Mouse (Mus musculus) C3H10T1/2 (cell line): ENCODE data around the gene Ccdc136. TPM values are rescaled to one million over a fixed set of nuclear protein-coding genes. Genes with fewer than 3 reads are reported as not detected.

Source experiments
- polyA plus RNA-seq, 2 experiments: library from polyadenylated mRNA; unstranded; fragments of >200 nt; fragmentation: generic; extraction: Trizol; gene quantifications; one replicate each; pipeline ENCODE4 v1.2.1; 2012; ENCODE audit warnings: missing spikeins in 2 of 2

Gene Ccdc136
- 10 to 100 TPM in 1 of 2 experiments, 1 to 10 TPM in 1; 9.7 to 26.6 TPM for polyA plus RNA-seq

DNA sequence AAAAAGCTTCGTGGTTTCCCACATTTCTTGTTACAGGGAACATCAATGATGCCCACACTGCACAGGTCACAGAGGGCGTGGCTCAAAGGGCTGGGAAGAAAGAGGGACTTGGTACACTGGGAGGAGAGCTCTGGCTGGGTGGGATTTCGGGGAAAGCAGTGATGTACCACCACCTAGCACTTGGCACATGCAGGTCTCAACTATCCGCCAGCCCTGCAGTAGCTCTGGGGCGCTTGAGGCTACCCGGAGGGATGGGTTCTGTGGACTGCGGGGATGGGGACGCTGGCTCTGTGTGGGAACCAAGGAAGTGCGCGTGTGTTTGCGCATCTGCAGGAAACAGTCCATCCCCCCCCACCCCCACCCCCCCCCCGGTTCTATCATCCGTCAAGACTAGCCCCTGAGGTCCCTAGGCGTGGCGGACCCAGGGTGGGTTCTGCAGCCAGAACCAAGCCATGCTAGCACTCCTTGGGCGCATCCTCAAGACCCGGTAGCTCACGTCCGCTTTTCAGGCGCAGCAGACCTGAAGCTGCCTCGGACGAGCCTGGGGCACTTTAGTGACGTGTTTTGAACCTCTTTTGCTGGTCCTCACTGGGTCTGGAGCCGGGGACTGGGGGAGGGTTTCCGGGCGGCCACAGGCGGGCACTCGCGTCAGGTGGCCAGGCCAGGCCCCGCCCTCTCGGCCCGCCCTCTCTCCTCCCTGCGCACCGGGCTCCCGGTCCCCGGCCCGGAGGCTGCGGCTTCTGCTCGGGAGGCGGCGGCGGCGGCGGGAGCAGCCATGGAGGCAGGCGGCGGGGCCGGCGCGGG is at the start of gene Ccdc136:
TSS of gene Ccdc136 (plus strand) at position 400 of the 804 bp plus-strand sequence.

DNA sequence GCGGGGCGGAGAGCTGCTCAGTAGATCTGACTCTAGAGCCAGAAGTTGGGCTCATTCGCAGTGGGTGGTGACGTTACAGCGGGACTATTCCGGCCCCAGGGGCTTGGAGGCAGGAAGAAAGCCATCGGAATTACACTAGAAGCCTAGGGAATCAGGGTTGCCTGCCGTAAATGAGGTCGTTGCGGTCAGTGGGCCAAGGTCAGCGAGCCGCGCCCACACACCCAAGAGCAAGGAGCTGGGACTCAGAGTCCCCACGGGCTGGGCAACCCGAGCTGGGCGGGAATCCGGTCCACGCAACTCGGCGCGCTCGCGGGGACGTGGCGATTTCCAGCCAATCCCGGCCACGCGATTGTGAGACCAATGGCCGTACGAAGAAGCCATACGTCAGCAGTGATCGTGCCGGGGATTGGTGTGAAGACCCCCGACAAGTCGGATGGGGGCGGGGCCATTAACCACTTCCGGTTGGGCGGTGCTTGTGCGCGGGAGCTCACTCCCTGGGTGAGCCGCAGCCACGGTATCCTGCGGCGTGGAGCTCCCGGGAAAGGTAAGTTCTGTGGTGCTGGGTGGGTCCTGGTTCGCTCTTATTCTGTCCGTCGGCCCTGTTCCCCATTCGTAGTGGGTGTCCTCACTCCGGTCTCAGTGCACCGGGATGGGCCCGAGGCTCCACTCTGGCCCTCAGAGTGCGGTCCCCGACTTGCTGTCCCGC is 48.3 kb upstream of the Ccdc136 start, which contains the start of gene Calu:
TSS of gene Calu (plus strand) at position 405 of the 706 bp plus-strand sequence.

DNA sequence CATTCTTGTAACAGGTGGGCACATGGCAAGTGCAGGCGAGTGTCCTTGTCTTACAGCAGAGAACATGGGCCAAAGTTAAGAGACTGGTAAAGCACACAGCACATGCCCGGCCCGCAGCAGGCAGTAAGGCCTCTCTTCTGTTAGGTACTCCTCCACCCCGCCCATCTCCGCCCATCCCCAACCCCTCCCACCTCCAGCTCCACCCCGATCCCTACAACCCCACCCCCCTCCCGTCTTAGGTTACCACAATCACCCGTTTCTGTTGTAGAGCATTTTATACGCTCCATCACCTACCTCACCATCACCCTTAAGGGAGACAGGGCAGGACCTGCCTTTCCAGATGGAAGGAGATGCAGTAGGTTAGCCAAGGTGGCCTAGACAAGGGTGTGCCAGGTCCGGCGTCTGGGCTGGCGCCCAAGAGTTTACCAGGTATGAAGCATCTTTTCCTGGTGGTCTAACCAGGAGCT is 8.0 kb upstream of the Ccdc136 start, which contains the start of gene Opn1sw:
TSS of gene Opn1sw (minus strand) at position 417 of the 467 bp plus-strand sequence.

DNA sequence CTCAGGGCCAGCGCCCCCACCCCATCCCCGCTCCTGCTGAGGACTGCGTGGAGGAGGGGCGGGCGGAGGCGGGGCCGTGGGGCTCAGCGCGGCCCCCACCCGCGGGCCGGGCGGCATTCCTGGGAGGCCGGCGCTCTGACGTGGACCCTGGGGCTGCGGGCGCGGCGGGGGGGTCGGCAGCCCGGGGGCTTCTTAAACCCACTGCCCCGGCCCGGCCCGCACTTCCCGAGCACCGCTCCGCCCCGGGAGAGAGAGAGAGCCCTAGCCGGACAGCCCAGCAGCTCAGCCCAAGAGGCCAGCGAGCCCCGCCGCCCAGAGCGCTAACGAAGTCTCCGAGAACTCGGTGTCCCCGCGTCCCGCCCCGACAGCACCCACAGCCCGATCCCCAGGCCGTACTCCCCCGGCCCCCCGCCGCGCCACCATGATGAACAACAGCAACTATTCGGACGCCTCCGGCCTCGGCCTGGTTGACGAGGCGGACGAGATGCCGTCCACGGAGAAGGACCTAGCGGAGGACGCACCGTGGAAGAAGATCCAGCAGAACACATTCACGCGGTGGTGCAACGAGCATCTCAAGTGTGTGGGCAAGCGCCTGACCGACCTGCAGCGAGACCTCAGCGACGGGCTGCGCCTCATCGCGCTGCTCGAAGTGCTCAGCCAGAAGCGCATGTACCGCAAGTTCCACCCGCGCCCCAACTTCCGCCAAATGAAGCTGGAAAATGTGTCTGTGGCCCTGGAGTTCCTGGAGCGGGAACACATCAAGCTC is 37.1 kb downstream of the Ccdc136 start, which contains the start of gene Flnc:
TSS of gene Flnc (plus strand) at position 219 of the 766 bp plus-strand sequence.

DNA sequence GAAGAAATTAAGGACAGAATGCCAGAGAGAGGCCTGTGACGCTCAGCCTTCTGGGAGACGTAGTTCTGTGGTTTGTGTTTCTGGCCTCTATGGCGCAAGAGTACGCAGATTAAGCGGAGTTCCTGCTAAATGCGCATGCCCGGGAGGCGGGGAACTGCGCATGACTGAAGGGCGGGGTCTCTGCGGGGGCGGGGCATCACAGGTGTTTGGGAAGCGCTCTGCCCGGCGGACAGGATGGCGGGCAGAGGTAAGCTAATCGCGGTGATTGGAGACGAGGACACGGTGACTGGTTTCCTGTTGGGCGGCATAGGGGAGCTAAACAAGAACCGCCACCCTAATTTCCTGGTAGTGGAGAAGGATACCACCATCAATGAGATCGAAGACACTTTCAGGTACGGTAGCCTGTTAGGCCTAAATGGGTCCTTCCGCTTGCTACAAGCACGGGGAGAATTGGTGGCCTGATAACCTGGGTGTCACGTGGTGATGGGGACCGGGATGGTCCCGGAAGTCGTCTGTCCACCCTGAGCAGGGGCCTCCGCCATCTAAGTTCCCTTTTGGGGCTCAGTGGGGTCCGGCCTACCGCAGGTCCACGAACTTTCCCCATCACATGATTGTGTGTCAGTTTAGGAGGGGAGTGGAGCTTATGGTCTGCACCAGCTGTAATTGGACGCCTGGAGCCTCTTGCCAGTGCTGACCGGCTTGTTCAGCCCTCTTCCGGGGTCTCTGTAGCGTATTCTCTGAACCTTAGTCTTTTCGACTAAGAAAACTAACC is 71.7 kb downstream of the Ccdc136 start, which contains the start of gene Atp6v1f:
TSS of gene Atp6v1f (plus strand) at position 136 of the 772 bp plus-strand sequence.

DNA sequence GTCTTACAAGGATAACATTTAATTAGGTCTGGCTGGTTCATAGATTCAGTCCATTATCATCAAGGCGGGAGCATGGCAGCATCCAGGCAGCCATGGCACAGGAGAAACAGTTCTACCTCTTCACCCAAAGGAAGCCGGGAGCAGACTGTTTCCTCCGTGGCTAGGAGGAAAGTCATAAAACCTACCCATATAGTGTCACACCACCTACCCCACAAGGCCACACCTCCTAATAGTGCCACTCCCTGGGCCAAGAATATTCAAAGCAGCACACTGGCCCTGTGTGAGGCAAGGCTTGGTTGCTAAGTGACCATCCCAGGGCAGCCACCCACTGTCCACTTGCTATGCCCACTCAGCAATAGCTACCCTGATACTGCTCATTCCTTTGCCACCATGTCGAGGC is 75.0 kb downstream of the Ccdc136 start, which contains the start of gene Atp6v1fnb:
TSS of gene Atp6v1fnb (plus strand) at position 301 of the 400 bp plus-strand sequence.

Other genes starting within 250 kb of the Ccdc136 start
- gene Rbm28, start 231.3 kb upstream of the Ccdc136 start, polyA plus RNA-seq = 1 to 10 TPM; 2.6 to 8.3 TPM
- gene Prrt4, start 216.7 kb upstream of the Ccdc136 start, polyA plus RNA-seq = under 1 TPM; 0.01 to 0.09 TPM
- 10 to 100 TPM; 26.5 to 46.7 TPM for gene Impdh1, start 179.9 kb upstream of the Ccdc136 start, polyA plus RNA-seq
- gene Hilpda, start 123.8 kb upstream of the Ccdc136 start, polyA plus RNA-seq = 10 to 100 TPM; 12.3 to 17.6 TPM
- under 1 TPM; 0.57 to 0.96 TPM for gene Fam71f2, start 116.7 kb upstream of the Ccdc136 start, polyA plus RNA-seq
- gene Fam71f1, start 77.2 kb upstream of the Ccdc136 start, polyA plus RNA-seq = under 1 TPM; 0.70 to 0.89 TPM
- gene Calu, start 48.2 kb upstream of the Ccdc136 start, polyA plus RNA-seq = 100 to 1,000 TPM in 1 of 2 experiments, 10 to 100 TPM in 1; 16.2 to 300 TPM
- gene Opn1sw, start 7.8 kb upstream of the Ccdc136 start, polyA plus RNA-seq = 1 to 10 TPM in 1 of 2 experiments, under 1 TPM in 1; 0.35 to 2.2 TPM
- gene Flnc, start 36.9 kb downstream of the Ccdc136 start, polyA plus RNA-seq = 10 to 100 TPM; 21.0 to 78.7 TPM
- gene Atp6v1f, start 71.4 kb downstream of the Ccdc136 start, polyA plus RNA-seq = 100 to 1,000 TPM; 152 to 287 TPM
- not detected for gene Atp6v1fnb, start 75.1 kb downstream of the Ccdc136 start, polyA plus RNA-seq
- gene Kcp, start 111.6 kb downstream of the Ccdc136 start, polyA plus RNA-seq = under 1 TPM; 0.06 to 0.08 TPM
- gene Irf5, start 130.3 kb downstream of the Ccdc136 start, polyA plus RNA-seq = under 1 TPM; 0.11 to 0.18 TPM
- 10 to 100 TPM in 1 of 2 experiments, 1 to 10 TPM in 1; 8.4 to 29.8 TPM for gene Tnpo3, start 213.6 kb downstream of the Ccdc136 start, polyA plus RNA-seq